Mouse (Mus musculus) embryonic facial prominence, embryonic 15.5 days (tissue): ENCODE results near the gene Ngp. TPM values are rescaled to one million over a fixed set of nuclear protein-coding genes. Genes with fewer than 3 reads are reported as not detected.
"Not testable (repeated sequence)": the region's sequence is repeated elsewhere in the genome, so short reads cannot be mapped to it uniquely, and the experiment has no call there.

ENCODE experiments used
- ATAC-seq: fragments of 200-750 bp; cut with Nextera tagmentation; 2 replicates; pipeline ENCODE4 v1.8.0; 2017; ENCODE audit warnings: low read depth, moderate TSS enrichment; ENCODE audit not compliant: insufficient number of reproducible peaks, low FRiP score, low TSS enrichment
- H3K27ac ChIP-seq: fragments of 300-500 bp; sonication (generic); replicated peaks from 2 replicates; pipeline ENCODE4 v1.5.1; 2015; ENCODE audit warnings: mild to moderate bottlenecking, inconsistent platforms
- H3K27me3 ChIP-seq: fragments of 300-500 bp; sonication (generic); 2 replicates; pipeline ENCODE4 v1.6.1; 2015; ENCODE audit warnings: inconsistent platforms
- H3K36me3 ChIP-seq: fragments of 300-500 bp; sonication (generic); 2 replicates; pipeline ENCODE4 v1.6.1; 2015; ENCODE audit warnings: mild to moderate bottlenecking, inconsistent platforms
- H3K4me1 ChIP-seq: fragments of 300-500 bp; sonication (generic); 2 replicates; pipeline ENCODE4 v1.6.1; 2015; ENCODE audit warnings: inconsistent platforms
- H3K4me2 ChIP-seq: fragments of 300-500 bp; sonication (generic); replicated peaks from 2 replicates; pipeline ENCODE4 v1.6.1; 2015; ENCODE audit warnings: mild to moderate bottlenecking, inconsistent platforms
- H3K4me3 ChIP-seq: fragments of 300-500 bp; sonication (generic); replicated peaks from 2 replicates; pipeline ENCODE4 v1.5.1; 2015; ENCODE audit warnings: mild to moderate bottlenecking, inconsistent platforms
- H3K9ac ChIP-seq: fragments of 300-500 bp; sonication (generic); 2 replicates; pipeline ENCODE4 v1.6.1; 2015; ENCODE audit warnings: inconsistent platforms
- H3K9me3 ChIP-seq: fragments of 300-500 bp; sonication (generic); replicated peaks from 2 replicates; pipeline ENCODE4 v1.6.1; 2016; ENCODE audit warnings: inconsistent platforms
- WGBS: fragments of 180-500 bp; shearing (Covaris S2); methylation state at CpG from one replicate; pipeline ENCODE4 v1.1.7; 2015; 5-methylcytosine and 5-hydroxymethylcytosine counted together
- polyA plus RNA-seq: library from polyadenylated mRNA; unstranded; fragments of >200 nt; fragmentation: Nextera tagmentation; extraction: Ambion mirVana; gene quantifications from 2 replicates; pipeline ENCODE4 v1.2.1, GENCODE M21; 2015

Ngp gene
- polyA plus RNA-seq, 1 experiment from 2014 or later, result 5.1 TPM

DNA sequence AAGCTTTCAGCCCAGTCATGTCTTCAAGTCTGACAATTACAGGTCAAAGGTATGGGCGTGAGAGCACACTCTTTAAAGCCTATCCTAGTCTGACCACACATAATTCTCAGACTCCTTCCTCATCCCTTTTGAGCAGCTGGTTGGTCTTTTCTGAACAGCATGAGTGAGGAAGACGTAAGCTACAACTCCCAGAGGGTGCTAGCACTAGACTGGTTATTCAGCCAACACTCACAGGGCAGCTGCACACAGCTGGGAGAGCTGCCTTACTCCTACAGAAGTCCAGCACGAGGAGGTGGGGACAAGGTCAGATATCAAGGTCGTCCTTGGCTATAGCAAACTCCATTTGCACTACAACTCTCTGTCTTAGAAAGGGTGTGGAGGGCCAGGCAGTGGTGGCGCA lies 18.9 kb upstream of the Ngp start:
- 0 out of 2 replicates have a peak, but pooled peaks cover 6% of the 10 kb centered on the region for H3K4me1 ChIP-seq
- H3K4me2 ChIP-seq, result no peak overlapping the region
- H3K27ac ChIP-seq, result no peak overlapping the region
- no peak overlapping the region for H3K4me3 ChIP-seq
- WGBS, result 81% methylated on average over 5 of the region's 5 CpGs
- H3K36me3 ChIP-seq, result peaks cover 26% of the 10 kb centered on the region
- H3K9me3 ChIP-seq, result no peaks in the 10 kb centered on the region
- H3K9ac ChIP-seq, result no peak overlapping the region
- ATAC-seq, result no peak
- H3K27me3 ChIP-seq, result no peaks in the 10 kb centered on the region

- Histone ChIP-seq H3K27me3 (no peaks in the 10 kb centered on the region), H3K9ac (no peak overlapping the region), H3K9me3 (no peaks in the 10 kb centered on the region), H3K4me1 (peaks cover 20% of the 10 kb centered on the region), H3K36me3 (peaks cover 10% of the 10 kb centered on the region), H3K4me2 (no peak overlapping the region), H3K27ac (no peak overlapping the region), H3K4me3 (no peak overlapping the region)
- 94% methylated on average over 2 of the region's 2 CpGs for whole genome bisulfite sequencing
- ATAC-seq, result no peak
Measured at GRCm38 (mm10) chr9:110402731-110403130, 16.8 kb upstream of the Ngp start.

GRCm38 (mm10) chr9:110403240-110403639 lies 16.3 kb upstream of the Ngp start:
- peaks cover 20% of the 10 kb centered on the region for H3K4me1 ChIP-seq
- H3K27ac ChIP-seq, H3K4me2 ChIP-seq, ATAC-seq, H3K36me3 ChIP-seq, H3K9ac ChIP-seq, H3K4me3 ChIP-seq, H3K27me3 ChIP-seq, H3K9me3 ChIP-seq: not testable (repeated sequence)
- 90% methylated on average over 4 of the region's 4 CpGs for WGBS

- Histone ChIP-seq H3K27me3 (no peaks in the 10 kb centered on the region), H3K27ac (peak overlapping the region; percentile 68), H3K4me1 (peaks cover 21% of the 10 kb centered on the region), H3K9ac (peak overlapping the region; percentile 67), H3K4me3 (peak overlapping the region; percentile 87), H3K36me3 (peaks cover 5% of the 10 kb centered on the region; the same call in 1 of the 2 replicates), H3K9me3 (no peaks in the 10 kb centered on the region), H3K4me2 (peak overlapping the region; percentile 72)
- peak; percentile 61 for ATAC-seq
- WGBS, result 2% methylated on average over 41 of the region's 41 CpGs
Measured at GRCm38 (mm10) chr9:110407311-110408098, 12.0 kb upstream of the Ngp start.

- Histone ChIP-seq H3K9me3 (no peaks in the 10 kb centered on the region), H3K27ac (peak within 1 kb of the TSS; percentile 84), H3K27me3 (no peaks in the 10 kb centered on the region), H3K36me3 (peaks cover 5% of the 10 kb centered on the region; the same call in 1 of the 2 replicates), H3K9ac (peak within 1 kb of the TSS; percentile 67), H3K4me3 (peak within 1 kb of the TSS; percentile 87), H3K4me2 (peak within 1 kb of the TSS; percentile 72), H3K4me1 (peaks cover 21% of the 10 kb centered on the region)
- peak; percentile 94 for ATAC-seq
- WGBS, result under 1% methylated on average over 39 of the region's 39 CpGs
Measured at GRCm38 (mm10) chr9:110408099-110408773, 11.3 kb upstream of the Ngp start, which contains the start of gene Ptpn23. Ptpn23 (minus strand) TSS chr9:110408213.

DNA sequence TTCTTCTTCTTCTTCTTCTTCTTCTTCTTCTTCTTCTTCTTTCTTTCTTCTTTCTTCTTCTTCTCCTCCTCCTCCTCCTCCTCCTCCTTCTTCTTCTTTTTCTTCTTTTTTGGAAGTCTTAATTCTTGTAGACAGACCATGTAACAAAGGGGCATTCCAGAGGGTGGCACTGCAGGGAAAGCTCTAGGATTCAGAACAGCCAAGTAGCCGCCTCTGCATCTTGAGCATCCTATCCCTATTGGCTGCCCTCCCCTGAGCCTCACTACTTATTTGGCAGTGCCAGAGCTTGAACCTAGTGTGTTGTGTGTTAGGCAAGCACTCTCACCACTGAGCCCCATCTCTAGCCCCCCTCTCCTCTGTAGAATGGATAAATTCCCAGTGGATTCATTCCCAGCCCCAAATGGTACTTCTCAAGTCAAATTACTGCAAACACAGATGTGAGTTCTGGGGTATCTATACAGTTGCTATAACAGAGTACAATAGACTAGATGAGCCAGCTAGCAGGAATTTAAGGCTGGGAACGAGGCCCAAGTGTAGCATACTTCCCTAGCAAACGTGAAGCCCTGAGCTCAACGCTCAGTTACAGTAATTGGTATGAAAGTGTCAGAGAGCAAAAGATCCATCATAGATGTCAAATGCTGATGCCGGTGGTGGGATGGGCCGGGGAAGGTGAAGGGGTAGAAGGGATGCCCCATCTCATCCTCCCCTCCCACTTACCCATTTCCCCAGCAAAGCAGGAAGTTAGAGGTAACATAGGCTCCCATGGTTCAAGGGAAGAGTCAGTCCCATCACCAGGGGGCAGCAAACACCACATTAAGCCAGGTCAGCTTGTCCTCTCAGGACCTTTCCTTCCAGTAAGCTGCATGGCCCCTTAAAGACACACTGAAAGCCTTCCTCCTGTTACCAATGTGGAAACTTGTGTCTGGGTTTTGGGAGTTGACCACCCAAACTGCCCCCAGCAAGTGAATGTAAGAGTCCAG lies 8.3 kb upstream of the Ngp start:
- H3K27ac ChIP-seq, result no peak overlapping the region
- ATAC-seq, result no peak
- H3K4me2 ChIP-seq, result no peak overlapping the region
- 41% methylated on average over 6 of the region's 6 CpGs for WGBS
- H3K27me3 ChIP-seq, result no peaks in the 10 kb centered on the region
- H3K9ac ChIP-seq, result no peak overlapping the region
- no peak overlapping the region for H3K4me3 ChIP-seq
- H3K36me3 ChIP-seq, result no peaks in the 10 kb centered on the region
- H3K9me3 ChIP-seq, result no peaks in the 10 kb centered on the region
- peaks cover 16% of the 10 kb centered on the region for H3K4me1 ChIP-seq

DNA sequence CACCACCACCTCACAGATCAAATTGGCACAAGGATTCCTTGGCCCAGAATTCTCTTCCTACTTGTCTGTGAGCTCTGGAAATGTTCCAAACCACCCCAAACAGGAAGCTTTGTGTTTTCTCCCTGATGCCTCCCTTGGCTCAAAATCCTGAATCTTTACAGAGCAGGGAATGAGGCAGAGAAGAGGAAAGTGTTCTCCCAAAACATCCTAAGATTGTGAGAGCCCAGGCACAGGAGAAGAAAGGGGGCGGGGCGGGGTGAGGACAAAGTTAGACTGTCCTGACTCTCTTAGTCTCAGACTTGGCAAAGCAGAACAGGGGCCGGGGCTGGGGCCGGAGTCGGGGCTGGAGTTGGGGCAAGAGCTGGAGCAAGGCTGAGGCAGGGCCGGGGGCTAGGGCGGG lies 6.6 kb upstream of the Ngp start:
- 71% methylated on average over 7 of the region's 7 CpGs for WGBS
- H3K4me1 ChIP-seq, result peaks cover 8% of the 10 kb centered on the region; the same call in 1 of the 2 replicates
- ATAC-seq, result no peak
- no peaks in the 10 kb centered on the region for H3K36me3 ChIP-seq
- no peak overlapping the region for H3K9ac ChIP-seq
- no peaks in the 10 kb centered on the region for H3K27me3 ChIP-seq
- H3K9me3 ChIP-seq, result no peaks in the 10 kb centered on the region
- no peak overlapping the region for H3K4me2 ChIP-seq
- H3K4me3 ChIP-seq, result no peak overlapping the region
- no peak overlapping the region for H3K27ac ChIP-seq

- Histone ChIP-seq H3K36me3 (no peaks in the 10 kb centered on the region), H3K4me2 (no peak overlapping the region), H3K9ac (no peak overlapping the region), H3K9me3 (no peaks in the 10 kb centered on the region), H3K4me3 (no peak overlapping the region), H3K27ac (no peak overlapping the region), H3K27me3 (no peaks in the 10 kb centered on the region), H3K4me1 (peaks cover 4% of the 10 kb centered on the region; the same call in 1 of the 2 replicates)
- ATAC-seq, result no peak
- 53% methylated on average over 9 of the region's 9 CpGs for WGBS
Measured at GRCm38 (mm10) chr9:110413785-110414184, 5.8 kb upstream of the Ngp start.

DNA sequence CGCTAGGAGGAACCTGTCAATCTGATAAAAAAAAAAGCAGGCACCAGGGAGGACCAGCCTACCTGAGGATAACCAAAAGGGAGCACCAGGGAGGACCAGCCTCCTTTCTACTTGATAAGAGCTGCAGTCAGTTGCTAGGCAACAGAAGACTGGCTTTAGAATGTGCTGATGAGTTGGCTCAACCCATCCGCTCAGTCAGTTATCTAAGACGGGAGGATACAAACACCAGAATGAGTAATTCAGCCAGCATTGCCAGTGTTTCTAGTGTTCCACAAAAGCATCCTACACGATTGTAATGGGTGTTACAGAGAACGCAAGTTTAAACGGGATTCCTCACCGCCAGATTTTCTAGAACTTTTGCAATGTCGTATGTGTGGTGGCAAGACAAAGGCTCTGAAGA lies 11.7 kb downstream of the Ngp start:
- no peak overlapping the region for H3K9ac ChIP-seq
- H3K4me2 ChIP-seq, result no peak overlapping the region
- H3K36me3 ChIP-seq, result peaks cover 67% of the 10 kb centered on the region
- H3K27ac ChIP-seq, result no peak overlapping the region
- H3K27me3 ChIP-seq, result no peaks in the 10 kb centered on the region
- no peaks in the 10 kb centered on the region for H3K9me3 ChIP-seq
- WGBS, result 85% methylated on average over 8 of the region's 8 CpGs
- H3K4me1 ChIP-seq, result no peaks in the 10 kb centered on the region
- no peak overlapping the region for H3K4me3 ChIP-seq
- ATAC-seq, result no peak

DNA sequence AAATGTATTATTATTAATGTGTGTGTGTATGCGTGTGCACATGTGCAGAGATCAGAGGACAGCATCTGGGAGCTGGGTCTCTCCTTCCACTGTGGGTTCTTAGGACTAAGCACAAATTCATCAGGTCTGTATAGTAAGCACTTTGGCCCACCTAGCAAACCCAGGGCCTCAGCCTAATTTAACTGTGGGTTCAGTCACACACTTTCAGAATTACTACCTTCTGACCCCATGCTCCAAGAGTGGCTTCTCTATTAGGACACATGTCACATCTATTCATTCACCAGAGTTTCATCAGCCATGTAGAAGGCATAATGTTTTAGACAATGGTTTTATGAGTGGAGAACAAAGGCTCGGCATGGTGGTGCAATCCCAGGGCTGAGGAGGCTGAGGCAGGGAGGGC lies 13.5 kb downstream of the Ngp start:
- no peak overlapping the region for H3K4me2 ChIP-seq
- no peak overlapping the region for H3K27ac ChIP-seq
- H3K9ac ChIP-seq, result no peak overlapping the region
- no peaks in the 10 kb centered on the region for H3K27me3 ChIP-seq
- 97% methylated on average over 2 of the region's 2 CpGs for WGBS
- H3K36me3 ChIP-seq, result peaks cover 62% of the 10 kb centered on the region
- H3K4me3 ChIP-seq, result no peak overlapping the region
- ATAC-seq, result no peak
- H3K9me3 ChIP-seq, result no peaks in the 10 kb centered on the region
- H3K4me1 ChIP-seq, result no peaks in the 10 kb centered on the region

DNA sequence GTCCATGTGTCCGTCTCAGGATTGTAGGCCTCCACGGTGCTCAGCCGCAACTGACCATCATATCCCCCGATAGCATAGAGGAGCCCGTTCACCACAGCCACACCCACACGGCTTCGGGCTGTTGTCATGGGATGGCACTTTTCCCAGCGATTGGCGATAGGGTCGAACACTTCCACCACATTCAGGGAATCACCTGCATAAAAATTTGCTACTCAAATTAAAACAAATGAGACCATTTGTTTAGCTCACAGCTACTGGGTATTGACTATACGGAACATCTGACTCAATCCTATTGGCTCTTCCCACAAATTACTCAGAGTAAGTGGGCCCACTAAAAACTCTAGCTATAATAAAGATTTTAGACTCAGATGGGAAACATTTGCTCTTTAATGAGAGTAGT lies 16.5 kb downstream of the Ngp start:
- H3K9me3 ChIP-seq, result no peaks in the 10 kb centered on the region
- no peak overlapping the region for H3K9ac ChIP-seq
- H3K4me2 ChIP-seq, result no peak overlapping the region
- H3K27ac ChIP-seq, result no peak overlapping the region
- H3K4me1 ChIP-seq, result no peaks in the 10 kb centered on the region
- peaks cover 43% of the 10 kb centered on the region for H3K36me3 ChIP-seq
- H3K27me3 ChIP-seq, result no peaks in the 10 kb centered on the region
- 94% methylated on average over 11 of the region's 11 CpGs for WGBS
- H3K4me3 ChIP-seq, result no peak overlapping the region
- ATAC-seq, result no peak
